Mouse (Mus musculus) MEL (cell line): Measurements from ENCODE around the gene Glra1. TPM values are rescaled to one million over a fixed set of nuclear protein-coding genes. Genes with fewer than 3 reads are reported as not detected.

ENCODE experiments used
- DNase-seq: peaks from one replicate; pipeline ENCODE4 v3.0.0; 2011; ENCODE audit warnings: low read depth, low spot score
- H3K27ac ChIP-seq: 2 replicates; pipeline ENCODE4 v1.5.1; 2012; ENCODE audit warnings: low read depth, mild to moderate bottlenecking, control low read depth, low read length, moderate library complexity; ENCODE audit not compliant: control insufficient read depth
- H3K27me3 ChIP-seq, 2 experiments: fragments of 150-350 bp in 1 of 2; sonication (generic) in 1 of 2; 2 replicates each; pipeline ENCODE4 v1.6.1; 2012; ENCODE audit warnings: low read length in 2 of 2, mild to moderate bottlenecking in 2 of 2, improper control_type of control experiment in 1 of 2, moderate library complexity in 1 of 2; ENCODE audit not compliant: insufficient read depth in 2 of 2, control insufficient read depth in 1 of 2
- H3K36me3 ChIP-seq, 2 experiments: 2 replicates each; pipeline ENCODE4 v1.6.1; 2012 to 2014; ENCODE audit warnings: low read length in 2 of 2, improper control_type of control experiment in 1 of 2, inconsistent platforms in 1 of 2, mild to moderate bottlenecking in 1 of 2; ENCODE audit not compliant: insufficient read depth in 2 of 2, control insufficient read depth in 1 of 2
- H3K4me1 ChIP-seq, 2 experiments: fragments of 150-350 bp in 1 of 2; sonication (generic) in 1 of 2; 2 replicates each; pipeline ENCODE4 v1.6.1; 2012; ENCODE audit warnings: low read length in 2 of 2, improper control_type of control experiment in 1 of 2, mild to moderate bottlenecking in 1 of 2; ENCODE audit not compliant: insufficient read depth in 2 of 2, control insufficient read depth in 1 of 2
- H3K4me3 ChIP-seq, 2 experiments: fragments of 150-350 bp in 1 of 2; sonication (generic) in 1 of 2; 2 replicates each; pipeline ENCODE4 v1.5.1; 2012; ENCODE audit warnings: low read depth in 2 of 2, low read length in 2 of 2, mild to moderate bottlenecking in 2 of 2, moderate library complexity in 2 of 2, control low read depth in 1 of 2, improper control_type of control experiment in 1 of 2; ENCODE audit not compliant: control insufficient read depth in 1 of 2, insufficient read depth in 1 of 2
- H3K79me2 ChIP-seq: 2 replicates; pipeline ENCODE4 v1.6.1; 2012; ENCODE audit warnings: mild to moderate bottlenecking, low read length, moderate library complexity; ENCODE audit not compliant: control insufficient read depth, poor library complexity, insufficient read depth
- H3K9ac ChIP-seq: 2 replicates; pipeline ENCODE4 v1.6.1; 2012; ENCODE audit warnings: low read depth, mild to moderate bottlenecking, control low read depth, low read length, moderate library complexity; ENCODE audit not compliant: control insufficient read depth, poor library complexity, severe bottlenecking
- H3K9me3 ChIP-seq: fragments of 150-350 bp; sonication (generic); replicated peaks from 2 replicates; pipeline ENCODE4 v1.6.1; 2012; ENCODE audit warnings: mild to moderate bottlenecking, low read length, improper control_type of control experiment, moderate library complexity; ENCODE audit not compliant: insufficient read depth
- CHD1 ChIP-seq: IDR thresholded peaks from 2 replicates; pipeline ENCODE4 v1.6.1; 2012; ENCODE audit warnings: low read depth, mild to moderate bottlenecking, inconsistent platforms, low read length, improper control_type of control experiment
- CTCF ChIP-seq, 3 experiments: IDR thresholded peaks in 2 of 3; conservative IDR thresholded peaks in 1 of 3; 2 replicates each; pipeline ENCODE4 v1.5.1; 2011 to 2012; ENCODE audit warnings: low read length in 3 of 3, low read depth in 2 of 3, mild to moderate bottlenecking in 2 of 3, improper control_type of control experiment in 1 of 3, inconsistent platforms in 1 of 3, mixed read lengths in 1 of 3, moderate library complexity in 1 of 3; ENCODE audit not compliant: control insufficient read depth in 1 of 3, insufficient read depth in 1 of 3, poor library complexity in 1 of 3, severe bottlenecking in 1 of 3
- E2F4 ChIP-seq: IDR thresholded peaks from 2 replicates; pipeline ENCODE4 v1.6.1; 2011; ENCODE audit warnings: low read depth, low read length, improper control_type of control experiment, borderline replicate concordance
- EP300 ChIP-seq, 2 experiments: IDR thresholded peaks; 2 replicates each; pipeline ENCODE4 v1.6.1; 2011; ENCODE audit warnings: improper control_type of control experiment in 2 of 2, low read length in 2 of 2, low read depth in 1 of 2, mild to moderate bottlenecking in 1 of 2
- GABPA ChIP-seq: IDR thresholded peaks from 2 replicates; pipeline ENCODE4 v1.6.1; 2012; ENCODE audit warnings: low read depth, mild to moderate bottlenecking, inconsistent platforms, low read length, improper control_type of control experiment, moderate library complexity
- NRF1 ChIP-seq: IDR thresholded peaks from 2 replicates; pipeline ENCODE4 v1.6.1; 2014; ENCODE audit warnings: low read depth, mild to moderate bottlenecking, inconsistent platforms, low read length, improper control_type of control experiment, moderate library complexity; ENCODE audit not compliant: poor library complexity, insufficient read depth, severe bottlenecking
- POLR2A ChIP-seq, 2 experiments: IDR thresholded peaks; 2 replicates each; pipeline ENCODE4 v1.6.1; 2011 to 2012; ENCODE audit warnings: low read length in 2 of 2, mild to moderate bottlenecking in 2 of 2, control low read depth in 1 of 2, improper control_type of control experiment in 1 of 2, low read depth in 1 of 2, moderate library complexity in 1 of 2; ENCODE audit not compliant: control insufficient read depth in 1 of 2, insufficient read depth in 1 of 2, poor library complexity in 1 of 2
- TCF12 ChIP-seq: IDR thresholded peaks from 2 replicates; pipeline ENCODE4 v1.6.1; 2014; ENCODE audit warnings: low read depth, mild to moderate bottlenecking, inconsistent platforms, low read length, improper control_type of control experiment, moderate library complexity
- UBTF ChIP-seq: IDR thresholded peaks from 2 replicates; pipeline ENCODE4 v1.6.1; 2012; ENCODE audit warnings: low read depth, mild to moderate bottlenecking, inconsistent platforms, low read length, improper control_type of control experiment, moderate library complexity, borderline replicate concordance; ENCODE audit not compliant: insufficient read depth
- USF2 ChIP-seq, 2 experiments: IDR thresholded peaks; 2 replicates each; pipeline ENCODE4 v1.6.1; 2011 to 2012; ENCODE audit warnings: improper control_type of control experiment in 2 of 2, low read length in 2 of 2, borderline replicate concordance in 1 of 2, inconsistent platforms in 1 of 2, low read depth in 1 of 2, mild to moderate bottlenecking in 1 of 2; ENCODE audit not compliant: insufficient read depth in 1 of 2
- ZMIZ1 ChIP-seq: IDR thresholded peaks from 2 replicates; pipeline ENCODE4 v1.6.1; 2012; ENCODE audit warnings: low read depth, mild to moderate bottlenecking, inconsistent platforms, low read length, improper control_type of control experiment, moderate library complexity
- polyA plus RNA-seq, 2 experiments: library from polyadenylated mRNA; stranded (reverse) in 1 of 2; unstranded in 1 of 2; fragments of >175 nt in 1 of 2; fragments of >200 nt in 1 of 2; gene quantifications; 2 replicates each; pipeline versions ENCODE4 v1.2.1 to v1.2.4; 2012; ENCODE audit warnings: low replicate concordance in 2 of 2, low read depth in 1 of 2; ENCODE audit not compliant: insufficient read length in 2 of 2, insufficient read depth in 1 of 2, missing spikeins in 1 of 2
- total RNA-seq: library from RNA; depleted of rRNA; stranded (reverse); fragments of 300-350 nt; gene quantifications from 2 replicates; pipeline ENCODE4 v1.2.3, GENCODE M21; 2012

Glra1 gene
- total and polyA plus RNA-seq, 3 experiments: not detected

GRCm38 (mm10) chr11:55595726-55596125 is 12.3 kb downstream of the Glra1 start:
- H3K4me3 ChIP-seq: no peak overlapping the region
- no peaks in the 10 kb centered on the region for H3K4me1 ChIP-seq
- no peaks in the 10 kb centered on the region for H3K36me3 ChIP-seq
- H3K9me3 ChIP-seq: no peaks in the 10 kb centered on the region
- no peak overlapping the region for H3K27ac ChIP-seq
- no peak overlapping the region for H3K9ac ChIP-seq
- DNase-seq: no peak
- TF ChIP-seq E2F4 (no peak), UBTF (no peak), ZMIZ1 (no peak), USF2 (IDR thresholded peaks at IDR 0.05; ENCODE audit: borderline replicate concordance in 1 of 2, insufficient read depth in 1 of 2, low read depth in 1 of 2, low read length in 2 of 2) (no peak), EP300 (IDR thresholded peaks at IDR 0.05; ENCODE audit: low read depth in 1 of 2, low read length in 2 of 2) (no peak), CTCF (IDR thresholded peaks at IDR 0.05 in 2 of 3, conservative IDR thresholded peaks at IDR 0.05 in 1 of 3; ENCODE audit: control insufficient read depth in 1 of 3, insufficient read depth in 1 of 3, low read depth in 2 of 3, low read length in 3 of 3, poor library complexity in 1 of 3, severe bottlenecking in 1 of 3) (no peak), POLR2A (IDR thresholded peaks at IDR 0.05; ENCODE audit: control insufficient read depth in 1 of 2, insufficient read depth in 1 of 2, low read depth in 1 of 2, low read length in 2 of 2, poor library complexity in 1 of 2) (no peak)
- no peaks in the 10 kb centered on the region for H3K79me2 ChIP-seq
- no peaks in the 10 kb centered on the region for H3K27me3 ChIP-seq

GRCm38 (mm10) chr11:55594411-55594810 is 13.6 kb downstream of the Glra1 start:
- no peaks in the 10 kb centered on the region for H3K27me3 ChIP-seq

GRCm38 (mm10) chr11:55591194-55591593 is 16.8 kb downstream of the Glra1 start:
- no peak overlapping the region for H3K4me3 ChIP-seq
- no peaks in the 10 kb centered on the region for H3K9me3 ChIP-seq
- H3K9ac ChIP-seq: no peak overlapping the region
- H3K79me2 ChIP-seq: no peaks in the 10 kb centered on the region
- H3K4me1 ChIP-seq: no peaks in the 10 kb centered on the region
- no peak for DNase-seq
- no peaks in the 10 kb centered on the region for H3K36me3 ChIP-seq
- H3K27me3 ChIP-seq: no peaks in the 10 kb centered on the region
- no peak overlapping the region for H3K27ac ChIP-seq
- TF ChIP-seq NRF1 (no peak), CTCF (IDR thresholded peaks at IDR 0.05 in 2 of 3, conservative IDR thresholded peaks at IDR 0.05 in 1 of 3; ENCODE audit: control insufficient read depth in 1 of 3, insufficient read depth in 1 of 3, low read depth in 2 of 3, low read length in 3 of 3, poor library complexity in 1 of 3, severe bottlenecking in 1 of 3) (peak in 2 of 3 experiments; percentile 26 to 37; a peak in 3 of 6 replicates)

More at GRCm38 (mm10) chr11:55594411-55594810, 13.6 kb downstream of the Glra1 start:
- Histone ChIP-seq H3K79me2 (no peaks in the 10 kb centered on the region), H3K4me3 (no peak overlapping the region), H3K9me3 (no peaks in the 10 kb centered on the region), H3K9ac (no peak overlapping the region), H3K4me1 (no peaks in the 10 kb centered on the region), H3K36me3 (no peaks in the 10 kb centered on the region), H3K27ac (no peak overlapping the region)
- no peak for DNase-seq
- no peak for TF ChIP-seq TCF12
- no peak for TF ChIP-seq CHD1
- TF ChIP-seq GABPA: no peak
